Mouse (Mus musculus) thymus, postnatal 0 days (tissue): ENCODE measurements at regions not wholly inside any gene's neighbourhood (a gene's known extent, or its start where the extent isn't known, plus 50 kb on each side); places are given as distances from the start of the nearest gene placed in this dataset.

Source experiments
- DNase-seq: peaks from one replicate; pipeline ENCODE4 v3.0.0-alpha.2; 2015; ENCODE audit warnings: low spot score

GRCm38 (mm10) chr8:64542501-64542900 lies 150.4 kb downstream of the Cpe start:
- DNase-seq, result no peak

- DNase-seq, result no peak
Measured at GRCm38 (mm10) chr8:64539846-64540472, 152.9 kb downstream of the Cpe start.

- DNase-seq, result no peak
Measured at GRCm38 (mm10) chr8:64531780-64532179, 161.1 kb downstream of the Cpe start.

- DNase-seq, result no peak
Measured at GRCm38 (mm10) chr8:64522441-64523102, 170.3 kb downstream of the Cpe start.

GRCm38 (mm10) chr8:64519650-64520049 lies 173.2 kb downstream of the Cpe start:
- DNase-seq, result no peak

GRCm38 (mm10) chr8:64515923-64516322 lies 176.9 kb downstream of the Cpe start:
- DNase-seq, result no peak

GRCm38 (mm10) chr8:64497281-64498060 lies 195.4 kb downstream of the Cpe start:
- DNase-seq, result no peak

- DNase-seq, result no peak
Measured at GRCm38 (mm10) chr8:64496333-64497213, 196.3 kb downstream of the Cpe start.

GRCm38 (mm10) chr8:64491561-64491960 lies 201.3 kb downstream of the Cpe start:
- no peak for DNase-seq

- no peak for DNase-seq
Measured at GRCm38 (mm10) chr8:64488057-64488456, 204.8 kb downstream of the Cpe start.

- DNase-seq, result no peak
Measured at GRCm38 (mm10) chr8:64473276-64473675, 219.6 kb downstream of the Cpe start.

GRCm38 (mm10) chr8:64472801-64473270 lies 220.0 kb downstream of the Cpe start:
- DNase-seq, result no peak

- no peak for DNase-seq
Measured at GRCm38 (mm10) chr8:64461136-64461535, 231.7 kb downstream of the Cpe start.

- DNase-seq, result no peak
Measured at GRCm38 (mm10) chr8:64456970-64457369, 235.9 kb downstream of the Cpe start.

GRCm38 (mm10) chr8:64454736-64455135 lies 238.1 kb downstream of the Cpe start:
- no peak for DNase-seq

GRCm38 (mm10) chr8:64445366-64445765 lies 239.3 kb upstream of the Tll1 start:
- DNase-seq, result no peak

GRCm38 (mm10) chr8:64444429-64444828 lies 238.4 kb upstream of the Tll1 start:
- no peak for DNase-seq

GRCm38 (mm10) chr8:64438489-64438888 lies 232.4 kb upstream of the Tll1 start:
- DNase-seq, result no peak

GRCm38 (mm10) chr8:64434648-64435047 lies 228.6 kb upstream of the Tll1 start:
- no peak for DNase-seq

- DNase-seq, result no peak
Measured at GRCm38 (mm10) chr8:64422850-64423214, 216.8 kb upstream of the Tll1 start.

- DNase-seq, result no peak
Measured at GRCm38 (mm10) chr8:64422200-64422849, 216.3 kb upstream of the Tll1 start.
